In the genomic region with DNA sequence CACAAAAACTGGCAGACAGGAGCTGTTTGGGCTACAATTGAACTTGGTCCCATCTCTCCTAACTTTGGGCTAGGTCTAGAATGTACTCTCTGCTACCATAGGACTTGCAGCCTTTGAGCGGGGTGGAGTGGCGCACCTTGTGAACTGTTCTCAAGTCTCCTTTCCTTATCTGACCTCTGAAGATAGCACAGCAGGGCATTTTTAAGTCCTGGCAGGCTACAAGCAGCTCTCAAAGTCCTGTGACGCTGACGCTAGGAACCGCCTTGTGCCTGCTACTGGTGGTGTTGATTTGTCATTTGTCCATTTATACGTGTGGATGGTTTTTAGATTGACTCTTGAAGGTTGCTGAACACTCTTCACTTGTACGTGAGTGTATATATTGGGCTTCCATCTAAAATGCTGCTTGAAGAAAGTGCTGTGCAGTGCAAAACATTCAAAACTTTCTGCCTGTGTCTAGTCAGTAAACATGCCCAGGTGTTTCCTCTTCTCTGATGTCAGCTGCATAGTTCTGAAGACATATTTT, we compare ENCODE assay signal across 9 mouse cellular contexts. TPM values are rescaled to one million over a fixed set of nuclear protein-coding genes. Genes with fewer than 3 reads are reported as not detected.
DNase-seq lines count a peak whose midpoint lies in the region; TF ChIP-seq lines count a peak whose summit lies in the region.
"Had no signal": no experiment of that assay in that cellular context is flagged by ENCODE, and none has a peak within 500 bp of the region (broad histone marks: within the 10 kb centered on the region; RNA-seq: fewer than 3 reads in every experiment).

No protein-coding gene starts in this region.

- peak; percentile 27 for DNase-seq in gastrocnemius, postnatal 25 days
- DNase-seq in gastrocnemius, postnatal 14 days, result no peak
- DNase-seq in spleen, adult 2 months (ENCODE audit: low read depth in 1 of 2, low spot score in 2 of 2), result no peak
- no peak for DNase-seq in spleen, postnatal 4 days (ENCODE audit: low spot score in 2 of 2)
- peak; percentile 63 for DNase-seq in lung, postnatal 36 days
- peak; percentile 62 for DNase-seq in thymus, postnatal 4 days
- no peak for DNase-seq in T-cell, adult 2 months (ENCODE audit: low spot score)
- no peak for DNase-seq in left cerebral cortex, adult 8-10 months (ENCODE audit: low spot score in 2 of 2)
- DNase-seq: layer of hippocampus, postnatal 36 days had no signal

- 27% methylated on average over 7 of the region's 7 CpGs for WGBS in spleen, adult 2 months

- peaks cover 9% of the 10 kb centered on the region; the same call in 1 of the 2 replicates for H3K4me1 ChIP-seq in spleen, adult 2 months (ENCODE audit: control insufficient read depth, insufficient read depth, insufficient read length)

- peak overlapping the region; percentile 89 for H3K27ac ChIP-seq in spleen, adult 2 months (ENCODE audit: insufficient read depth, low read length)

- H3K36me3 ChIP-seq in spleen, adult 2 months (ENCODE audit: control insufficient read depth, insufficient read depth, low read length), result peaks cover 3% of the 10 kb centered on the region; the same call in 1 of the 2 replicates

- TF ChIP-seq CTCF in spleen, adult 2 months (IDR thresholded peaks at IDR 0.05; ENCODE audit: extremely low read depth, insufficient read depth, insufficient read length, insufficient replicate concordance), result no peak

- no peaks in the 10 kb centered on the region for H3K27me3 ChIP-seq in spleen, adult 2 months (ENCODE audit: control insufficient read depth, insufficient read depth, low read length)

- no peak overlapping the region for H3K4me3 ChIP-seq in spleen, adult 2 months (ENCODE audit: extremely low read depth, insufficient read depth, insufficient read length)

- intact Hi-C loops in gastrocnemius, postnatal 14 days (cut with DNase I; ENCODE audit: low total_unique reads), result no loop called here

- TF ChIP-seq POLR2A in spleen, adult 2 months (IDR thresholded peaks at IDR 0.05; ENCODE audit: low read depth, low read length), result no peak

RNA-seq across cellular contexts. Expression of gene Cyb5b, which starts 13.9 kb away (rescaled TPM):
- total RNA-seq in gastrocnemius, postnatal 25 days (2021), result 10 to 100 TPM; 26.7 to 29.0 TPM
- total RNA-seq in gastrocnemius, postnatal 14 days (2021), result 10 to 100 TPM; 21.9 to 25.3 TPM
- polyA plus RNA-seq in spleen, adult 2 months (2012; rRNA removed), result 24.1 and 26.3 TPM in 2 replicates
- total RNA-seq in left cerebral cortex, adult 8-10 months (2022), result 100 to 1,000 TPM; 101 to 106 (median 102) TPM

Comparison
In these comparisons a context has a peak if more than half of its experiments do, and no peak if none do; other contexts are left out.
1. DNase-seq: peak in gastrocnemius, postnatal 25 days (single experiment), lung, postnatal 36 days (single experiment) and thymus, postnatal 4 days (single experiment); none in gastrocnemius, postnatal 14 days (single experiment), spleen, adult 2 months (0 of 2), spleen, postnatal 4 days (0 of 2), T-cell, adult 2 months (single experiment) and left cerebral cortex, adult 8-10 months (0 of 2).